Mouse (Mus musculus) erythroblast, embryonic 14.5 days (primary cell): ENCODE results near the gene Tekt4.

ENCODE experiments used
- GATA1 ChIP-seq: IDR thresholded peaks from 2 replicates; pipeline ENCODE4 v1.6.1; 2012; ENCODE audit warnings: low read length, inconsistent platforms, mixed read lengths
- TAL1 ChIP-seq: IDR thresholded peaks from 3 replicates; pipeline ENCODE4 v1.6.1; 2012; ENCODE audit warnings: low read length, inconsistent platforms, mixed read lengths

- TF ChIP-seq GATA1 (no peak), TAL1 (no peak)
These were observed 48.2 kb downstream of the Tekt4 start for GRCm38 (mm10) chr17:25502599-25502998.
